Mouse (Mus musculus) stomach, embryonic 16.5 days (tissue): Measurements from ENCODE around the gene Olfr1463. TPM values are rescaled to one million over a fixed set of nuclear protein-coding genes. Genes with fewer than 3 reads are reported as not detected.

ENCODE experiments used
- ATAC-seq: fragments of 200-750 bp; cut with Nextera tagmentation; 2 replicates; pipeline ENCODE4 v1.8.0; 2017; ENCODE audit warnings: moderate number of reproducible peaks, moderate TSS enrichment; ENCODE audit not compliant: insufficient read depth, low FRiP score
- H3K27ac ChIP-seq: fragments of 300-500 bp; sonication (generic); 2 replicates; pipeline ENCODE4 v1.5.1; 2014; ENCODE audit warnings: low read length
- H3K27me3 ChIP-seq: fragments of 300-500 bp; sonication (generic); 2 replicates; pipeline ENCODE4 v1.6.1; 2014; ENCODE audit warnings: low read length, control low read depth, mixed read lengths; ENCODE audit not compliant: control insufficient read depth, insufficient read depth
- H3K36me3 ChIP-seq: fragments of 300-500 bp; sonication (generic); 2 replicates; pipeline ENCODE4 v1.6.1; 2014; ENCODE audit warnings: low read length; ENCODE audit not compliant: control insufficient read depth, insufficient read depth
- H3K4me1 ChIP-seq: fragments of 300-500 bp; sonication (generic); 2 replicates; pipeline ENCODE4 v1.6.1; 2014; ENCODE audit warnings: low read length, control low read depth, mixed read lengths; ENCODE audit not compliant: control insufficient read depth, insufficient read depth
- H3K4me2 ChIP-seq: fragments of 300-500 bp; sonication (generic); 2 replicates; pipeline ENCODE4 v1.6.1; 2014; ENCODE audit warnings: low read depth, low read length, mixed read lengths
- H3K4me3 ChIP-seq: fragments of 300-500 bp; sonication (generic); replicated peaks from 2 replicates; pipeline ENCODE4 v1.5.1; 2014; ENCODE audit warnings: mild to moderate bottlenecking, low read length
- H3K9ac ChIP-seq: fragments of 300-500 bp; sonication (generic); 2 replicates; pipeline ENCODE4 v1.6.1; 2014; ENCODE audit warnings: low read length
- H3K9me3 ChIP-seq: fragments of 300-500 bp; sonication (generic); replicated peaks from 2 replicates; pipeline ENCODE4 v1.6.1; 2016; ENCODE audit warnings: low read length, control low read depth; ENCODE audit not compliant: control insufficient read depth
- WGBS: fragments of 180-500 bp; shearing (Covaris S2); extraction: QIAGEN DNeasy Blood & Tissue Kit; methylation state at CpG from one replicate; pipeline ENCODE4 v1.1.7; 2014; 5-methylcytosine and 5-hydroxymethylcytosine counted together
- polyA plus RNA-seq: library from polyadenylated mRNA; unstranded; fragments of >200 nt; fragmentation: Nextera tagmentation; extraction: Ambion mirVana; gene quantifications from 2 replicates; pipeline ENCODE4 v1.2.1, GENCODE M21; 2015

Gene Olfr1463
- polyA plus RNA-seq: not detected in 2 replicates

DNA sequence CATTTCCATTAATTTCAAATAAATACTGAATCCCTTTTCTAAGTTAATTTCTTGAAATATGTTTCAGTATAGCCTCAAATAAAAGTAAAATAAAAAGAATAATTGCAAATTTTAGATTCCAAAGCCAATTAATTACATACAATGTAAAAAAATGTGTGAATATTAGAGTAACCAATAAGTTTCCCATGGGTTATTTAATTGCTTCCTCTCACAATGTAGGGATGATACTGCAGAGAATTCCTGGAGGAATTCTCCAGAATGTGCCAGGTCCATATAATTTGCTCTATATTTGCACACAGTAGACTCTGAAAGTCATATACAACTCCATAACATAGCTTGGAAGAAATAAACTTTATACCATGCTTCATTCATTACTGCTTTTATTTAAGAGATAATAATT is at the start of gene Olfr1463:
Olfr1463 (plus strand) TSS at position 301 of the 400 bp plus-strand sequence.
- H3K27ac ChIP-seq: no peak within 1 kb of the TSS
- H3K4me2 ChIP-seq: no peak within 1 kb of the TSS
- H3K4me1 ChIP-seq: no peaks in the 10 kb centered on the region
- no peaks in the 10 kb centered on the region for H3K27me3 ChIP-seq
- H3K36me3 ChIP-seq: no peaks in the 10 kb centered on the region
- H3K4me3 ChIP-seq: no peak within 1 kb of the TSS
- no peak within 1 kb of the TSS for H3K9ac ChIP-seq
- no peaks in the 10 kb centered on the region; the same call in 1 of the 2 replicates for H3K9me3 ChIP-seq
- ATAC-seq: no peak

DNA sequence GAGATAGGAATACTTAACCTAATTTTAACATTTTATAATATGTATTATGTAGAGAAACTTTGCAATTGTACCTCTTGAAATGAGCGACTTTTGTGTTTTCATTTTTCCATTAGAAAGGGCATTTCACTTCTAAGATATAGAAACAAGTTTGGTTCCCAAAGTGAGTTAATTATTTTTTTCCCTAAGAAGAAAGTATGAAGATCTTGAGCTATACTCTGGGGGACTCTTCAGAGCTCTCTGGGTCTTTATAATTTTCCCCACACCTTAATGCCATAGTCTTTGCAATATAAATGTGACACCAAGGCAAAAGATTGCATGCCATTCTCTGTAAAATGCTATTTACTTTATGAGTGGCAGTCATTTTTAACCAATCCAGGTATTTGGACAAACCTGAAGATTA is 45.7 kb upstream of the Olfr1463 start, which contains the start of gene Olfr1462:
Olfr1462 (plus strand) TSS at position 301 of the 400 bp plus-strand sequence.
- Histone ChIP-seq H3K9ac (no peak within 1 kb of the TSS), H3K27ac (no peak within 1 kb of the TSS), H3K4me2 (no peak within 1 kb of the TSS), H3K36me3 (no peaks in the 10 kb centered on the region), H3K9me3 (0 out of 2 replicates have a peak, but pooled peaks cover 4% of the 10 kb centered on the region), H3K4me3 (no peak within 1 kb of the TSS), H3K4me1 (no peaks in the 10 kb centered on the region), H3K27me3 (no peaks in the 10 kb centered on the region)
- no peak for ATAC-seq
- WGBS: 85% methylated on average over 1 of the region's 1 CpGs

DNA sequence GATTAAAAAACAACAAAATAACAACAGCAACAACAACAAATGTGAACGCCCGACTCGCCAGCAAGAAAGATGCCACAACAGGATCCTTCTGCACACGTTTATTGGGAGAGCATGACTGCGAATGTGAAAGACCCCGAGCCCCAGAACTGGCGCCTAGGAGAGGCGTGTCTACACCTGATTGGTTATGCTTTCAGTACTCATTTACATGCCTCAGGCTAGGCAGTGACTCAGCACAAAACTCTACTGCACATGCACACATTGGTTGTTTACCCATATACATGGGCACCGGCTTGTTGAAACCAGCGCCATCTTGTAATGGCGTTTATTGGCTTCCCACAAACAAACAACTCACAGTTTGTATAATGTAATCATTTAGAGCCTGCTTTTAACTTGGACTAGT is 9.5 kb upstream of the Olfr1463 start:
- WGBS: 84% methylated on average over 11 of the region's 11 CpGs
- Histone ChIP-seq H3K36me3 (no peaks in the 10 kb centered on the region), H3K4me1 (no peaks in the 10 kb centered on the region), H3K9ac (no peak overlapping the region), H3K4me2 (no peak overlapping the region), H3K27me3 (no peaks in the 10 kb centered on the region), H3K4me3 (no peak overlapping the region), H3K27ac (no peak overlapping the region), H3K9me3 (0 out of 2 replicates have a peak, but pooled peaks cover 6% of the 10 kb centered on the region)
- ATAC-seq: no peak

Other genes with a start within 250 kb of the Olfr1463 start
- not detected in 2 replicates for gene Olfr1451, start 236.3 kb upstream of the Olfr1463 start, polyA plus RNA-seq
- not detected in 2 replicates for gene Olfr1453, start 203.0 kb upstream of the Olfr1463 start, polyA plus RNA-seq
- gene Olfr1454, start 170.7 kb upstream of the Olfr1463 start, polyA plus RNA-seq: not detected in 2 replicates
- not detected in 2 replicates for gene Olfr1457, start 133.4 kb upstream of the Olfr1463 start, polyA plus RNA-seq
- gene Olfr1458, start 124.6 kb upstream of the Olfr1463 start, polyA plus RNA-seq: not detected in 2 replicates
- not detected in 2 replicates for gene Olfr1459, start 81.8 kb upstream of the Olfr1463 start, polyA plus RNA-seq
- not detected in 2 replicates for gene Olfr1461, start 68.3 kb upstream of the Olfr1463 start, polyA plus RNA-seq
- not detected in 2 replicates for gene Olfr1462, start 45.6 kb upstream of the Olfr1463 start, polyA plus RNA-seq
- gene Olfr1465, start 84.2 kb downstream of the Olfr1463 start, polyA plus RNA-seq: not detected in 2 replicates
- not detected in 2 replicates for gene Olfr1466, start 107.5 kb downstream of the Olfr1463 start, polyA plus RNA-seq
- not detected in 2 replicates for gene Olfr1467, start 130.9 kb downstream of the Olfr1463 start, polyA plus RNA-seq
- gene Olfr1469, start 176.5 kb downstream of the Olfr1463 start, polyA plus RNA-seq: not detected in 2 replicates
- not detected in 2 replicates for gene Olfr1471, start 212.1 kb downstream of the Olfr1463 start, polyA plus RNA-seq
- gene Olfr1472, start 224.8 kb downstream of the Olfr1463 start, polyA plus RNA-seq: not detected in 2 replicates
- not detected in 2 replicates for gene Olfr1474, start 238.2 kb downstream of the Olfr1463 start, polyA plus RNA-seq
- gene Olfr1475, start 248.9 kb downstream of the Olfr1463 start, polyA plus RNA-seq: not detected in 2 replicates